In genomic region chr4:76315977-76316376, GRCm38 (mm10) we compare ENCODE assay signal across 15 mouse cellular contexts.
"Had no signal": no experiment of that assay in that cellular context is flagged by ENCODE, and none has a peak within 500 bp of the region (broad histone marks: within the 10 kb centered on the region; RNA-seq: fewer than 3 reads in every experiment).

No protein-coding gene starts in this region.

- DNase-seq: liver, postnatal 0 days; lung, adult 2 months; lung, postnatal 14 days; lung, postnatal 4 days; midbrain, embryonic 14.5 days; retina, postnatal 1 day; right cerebral cortex, adult 18-20 months; right cerebral cortex, postnatal 25 days; right cerebral cortex, postnatal 4 days; spleen, adult 18-20 months; thymus, adult 18-20 months; thymus, postnatal 14 days; thymus, postnatal 36 days had no signal

- ATAC-seq: liver, postnatal 0 days; lung, postnatal 0 days; midbrain, embryonic 16.5 days had no signal
